Mouse (Mus musculus): ENCODE measurements around the gene Icam4.

Icam4 gene

DNA sequence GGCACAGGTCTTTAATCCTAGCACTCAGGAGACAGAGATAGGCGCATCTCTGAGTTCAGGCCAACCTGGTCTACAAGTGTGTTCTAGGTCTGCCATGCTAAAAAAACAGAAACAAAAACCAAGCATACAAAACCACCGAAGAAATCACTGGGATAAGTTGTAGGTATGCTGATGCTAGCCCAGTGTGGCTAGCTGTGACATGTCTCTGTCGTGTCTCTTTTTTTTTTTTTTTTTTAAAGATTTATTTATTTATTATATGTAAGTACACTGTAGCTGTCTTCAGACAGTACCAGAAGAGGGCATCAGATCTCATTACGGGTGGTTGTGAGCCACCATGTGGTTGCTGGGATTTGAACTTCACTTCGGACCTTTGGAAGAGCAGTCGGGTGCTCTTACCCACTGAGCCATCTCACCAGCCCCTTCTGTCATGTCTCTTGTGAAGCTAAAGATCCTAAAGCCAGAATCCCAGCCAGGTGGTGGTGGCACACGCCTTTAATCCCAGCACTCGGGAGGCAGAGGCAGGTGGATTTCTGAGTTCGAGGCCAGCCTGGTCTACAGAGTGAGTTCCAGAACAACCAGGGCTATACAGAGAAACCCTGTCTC, 18.1 kb upstream of the Icam4 start:
- in situ Hi-C loops (cut with MboI) = loop anchor here (25.0 kb wide), 1 partner anchor 126 kb away; the partner anchor contains the start of genes Cdc37 and Tyk2

DNA sequence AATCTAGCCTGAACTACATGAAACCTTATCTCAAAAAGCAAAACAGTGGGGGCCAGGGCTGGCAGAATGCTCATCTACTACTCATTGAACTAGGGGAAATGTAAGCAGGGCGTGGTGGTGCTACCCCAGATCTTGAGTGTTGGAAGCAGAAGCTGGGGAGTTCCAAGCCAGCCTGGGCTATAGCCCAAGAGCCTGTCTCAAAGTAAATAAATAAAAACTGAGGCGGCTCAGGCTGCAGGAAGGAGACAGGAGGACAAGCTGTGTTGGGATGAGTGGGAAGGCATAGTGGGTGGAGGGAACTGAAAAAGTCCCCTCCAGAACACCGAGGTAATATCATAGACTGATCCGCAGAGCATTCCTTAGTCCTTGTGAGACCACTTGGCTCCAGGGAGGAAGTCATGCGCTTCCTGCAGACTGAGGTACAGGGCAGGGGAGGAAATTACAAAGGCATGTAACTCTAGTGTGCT, 17.3 kb upstream of the Icam4 start:
- in situ Hi-C loops (cut with MboI) = loop anchor here (25.0 kb wide), 1 partner anchor 125 kb away; the partner anchor contains the start of genes Cdc37 and Tyk2

DNA sequence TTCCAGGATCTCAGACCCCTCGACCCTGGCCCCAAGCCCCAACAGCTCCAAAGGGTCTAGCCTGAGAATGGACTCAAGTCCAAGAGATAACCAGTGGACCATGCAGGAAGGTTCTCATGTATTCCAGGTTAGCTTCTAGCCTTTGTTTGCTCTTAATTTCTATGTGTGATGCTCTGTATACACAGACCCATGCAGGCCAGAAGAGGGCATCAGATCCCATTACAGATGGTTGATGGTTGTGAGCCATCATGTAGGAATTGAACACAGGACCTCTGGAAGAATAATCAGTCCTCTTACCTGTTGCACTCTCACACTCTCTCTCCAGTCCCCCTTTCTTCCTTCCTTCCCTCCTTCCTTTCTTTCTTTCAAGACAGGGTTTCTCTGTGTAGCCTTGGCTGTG, 16.8 kb upstream of the Icam4 start:
- in situ Hi-C loops (cut with MboI) = loop anchor here (25.0 kb wide), 1 partner anchor 125 kb away; the partner anchor contains the start of genes Cdc37 and Tyk2

DNA sequence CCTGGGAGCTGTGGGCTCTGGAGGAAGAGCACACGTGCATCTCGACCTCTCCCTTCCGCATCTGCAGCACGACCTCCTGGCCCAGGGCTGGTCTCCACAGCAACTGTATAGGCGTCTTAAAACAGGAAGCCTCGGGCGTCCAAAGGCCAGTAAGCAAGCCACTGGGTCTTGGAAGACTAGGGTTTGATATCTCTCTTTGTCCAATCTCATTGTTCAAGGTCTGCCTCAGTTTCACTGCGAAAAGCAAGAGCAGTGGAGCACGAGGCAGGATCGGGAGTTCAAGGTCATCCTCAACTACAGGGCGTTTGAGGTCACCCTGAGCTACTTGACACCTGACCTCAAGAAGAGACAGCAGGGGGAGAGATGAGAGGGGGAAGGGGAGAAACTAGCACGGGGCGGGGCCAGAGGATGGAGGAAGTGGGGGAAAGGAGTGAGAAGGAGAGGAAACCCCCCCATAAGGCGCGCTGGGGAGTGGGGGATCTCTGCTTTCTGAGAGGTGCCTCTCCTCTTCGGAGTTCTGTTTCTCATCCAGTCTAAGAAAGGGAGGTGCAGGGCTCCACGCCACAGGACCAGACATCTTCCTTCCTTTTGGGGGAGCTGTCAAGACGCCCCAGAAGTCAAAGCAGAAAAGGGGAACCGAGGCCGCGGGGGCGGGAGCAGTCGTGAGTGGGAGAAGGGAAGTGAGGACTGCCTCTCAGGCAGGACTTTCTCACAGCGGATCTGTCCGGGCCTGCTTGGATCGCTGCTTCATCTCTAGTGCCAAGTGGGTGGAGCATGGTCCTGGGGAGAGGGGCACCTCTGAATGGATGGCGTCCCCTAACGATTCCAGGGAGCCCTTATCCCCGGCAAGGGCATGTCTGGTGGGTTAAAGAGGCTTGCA, 14.2 kb upstream of the Icam4 start:
- in situ Hi-C loops (cut with MboI) = loop anchor here (25.0 kb wide), 1 partner anchor 122 kb away; the partner anchor contains the start of genes Cdc37 and Tyk2

DNA sequence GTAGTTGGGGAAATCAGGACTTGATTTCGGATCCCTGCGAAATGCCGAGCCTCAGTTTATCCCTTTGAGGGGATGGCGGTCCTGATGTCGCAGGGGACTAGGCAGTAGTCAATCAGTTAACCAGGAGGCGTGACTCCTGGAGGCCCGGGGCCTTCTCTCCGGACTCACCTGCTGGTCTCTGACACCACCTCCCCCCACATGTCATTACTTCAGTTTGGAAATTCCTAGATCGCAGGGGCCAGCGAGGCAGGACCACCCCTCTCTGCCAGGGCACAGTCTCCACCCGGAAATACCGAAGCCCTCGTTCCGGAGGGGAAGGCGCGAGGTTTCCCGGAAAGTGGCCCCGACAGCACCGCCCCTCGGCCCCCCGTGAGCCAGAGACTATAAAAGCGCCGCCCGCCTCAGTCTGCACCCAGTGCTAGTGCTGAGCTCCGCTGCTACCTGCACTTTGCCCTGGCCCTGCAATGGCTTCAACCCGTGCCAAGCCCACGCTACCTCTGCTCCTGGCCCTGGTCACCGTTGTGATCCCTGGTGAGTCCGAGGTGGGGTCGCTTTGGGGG, 13.5 kb upstream of the Icam4 start, which contains the start of gene Icam1:
Icam1 (plus strand) TSS at position 415 of the 560 bp plus-strand sequence.
- in situ Hi-C loops (cut with MboI) = loop anchor here (25.0 kb wide), 1 partner anchor 122 kb away; the partner anchor contains the start of genes Cdc37 and Tyk2

DNA sequence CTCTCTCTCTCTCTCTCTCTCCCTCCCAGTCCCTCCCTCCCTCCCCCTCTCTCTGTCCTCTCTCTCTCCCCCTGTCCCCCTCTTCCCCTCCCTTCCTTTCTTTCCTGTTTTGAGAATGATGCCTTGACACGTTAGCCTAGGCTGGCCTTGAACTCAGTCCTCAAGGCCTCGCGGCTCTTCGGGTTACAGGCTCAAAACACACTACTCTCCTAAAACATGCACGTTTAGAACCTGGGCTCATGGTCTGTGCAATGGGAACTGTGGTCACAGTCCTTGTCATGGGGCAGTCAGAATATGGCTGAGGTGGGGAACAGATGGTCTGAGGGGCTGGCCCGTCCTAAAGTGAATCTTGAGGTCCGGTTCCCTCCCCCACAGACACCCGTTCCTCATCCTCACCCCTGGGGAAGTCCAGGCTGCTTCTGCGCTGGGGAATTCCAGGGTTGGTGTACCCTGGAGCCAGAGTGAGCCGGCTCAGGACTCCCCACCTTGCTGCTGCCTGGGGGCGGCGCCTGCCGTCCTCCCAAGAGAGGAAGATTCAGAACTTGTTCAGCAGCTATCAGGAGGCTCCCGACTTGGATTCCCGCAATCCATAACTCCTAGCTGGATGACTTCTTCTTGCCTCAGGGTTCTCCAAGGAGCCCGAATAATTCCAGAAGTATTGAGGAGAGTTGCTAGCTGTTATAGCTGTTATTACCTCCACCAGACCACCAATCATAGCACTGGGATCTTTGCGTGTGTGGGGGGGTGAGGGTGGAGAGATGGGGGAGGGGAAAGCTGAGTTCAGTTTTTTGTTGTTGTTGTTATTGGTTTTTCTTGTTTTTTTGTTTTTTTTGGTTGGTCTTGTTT, 12.6 kb upstream of the Icam4 start:
- in situ Hi-C loops (cut with MboI) = loop anchor here (25.0 kb wide), 1 partner anchor 121 kb away; the partner anchor contains the start of genes Cdc37 and Tyk2

DNA sequence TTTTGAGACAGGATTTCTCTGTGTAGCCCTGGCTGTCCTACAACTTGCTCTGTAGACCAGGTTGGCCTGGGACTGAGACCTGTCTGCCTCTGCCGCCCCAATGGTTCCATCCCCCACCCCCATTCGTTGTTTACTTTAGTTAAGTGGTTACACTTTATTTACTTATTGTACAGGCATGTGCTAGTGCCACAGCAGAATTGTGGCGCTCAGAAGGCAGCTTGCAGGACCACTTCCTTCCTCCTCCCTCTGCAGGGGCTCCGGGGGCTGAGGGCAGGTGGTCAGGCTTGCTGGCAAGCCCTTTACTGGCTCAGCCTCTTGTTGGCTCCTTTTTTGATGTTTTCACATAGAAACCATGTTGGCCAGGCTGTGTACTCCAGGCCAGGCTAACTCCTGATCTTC, 12.0 kb upstream of the Icam4 start:
- in situ Hi-C loops (cut with MboI) = loop anchor here (25.0 kb wide), 1 partner anchor 120 kb away; the partner anchor contains the start of genes Cdc37 and Tyk2

DNA sequence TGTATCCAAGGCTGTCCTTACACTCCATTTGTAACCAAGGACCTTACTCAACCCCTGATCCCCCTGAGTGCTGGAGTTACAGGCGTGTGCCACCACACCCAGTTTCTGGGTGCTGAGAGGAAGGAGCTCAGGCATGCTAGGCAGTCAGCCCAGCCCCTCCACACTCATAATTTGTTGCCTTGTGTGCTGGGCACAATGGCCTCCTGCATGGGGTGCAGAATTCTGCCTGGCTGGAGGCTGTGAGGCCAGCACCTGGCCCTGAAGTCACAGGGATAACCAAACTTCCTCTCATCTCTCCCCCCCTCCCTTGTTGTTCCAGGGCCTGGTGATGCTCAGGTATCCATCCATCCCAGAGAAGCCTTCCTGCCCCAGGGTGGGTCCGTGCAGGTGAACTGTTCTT, 10.6 kb upstream of the Icam4 start:
- in situ Hi-C loops (cut with MboI) = loop anchor here (25.0 kb wide), 1 partner anchor 119 kb away; the partner anchor contains the start of genes Cdc37 and Tyk2

DNA sequence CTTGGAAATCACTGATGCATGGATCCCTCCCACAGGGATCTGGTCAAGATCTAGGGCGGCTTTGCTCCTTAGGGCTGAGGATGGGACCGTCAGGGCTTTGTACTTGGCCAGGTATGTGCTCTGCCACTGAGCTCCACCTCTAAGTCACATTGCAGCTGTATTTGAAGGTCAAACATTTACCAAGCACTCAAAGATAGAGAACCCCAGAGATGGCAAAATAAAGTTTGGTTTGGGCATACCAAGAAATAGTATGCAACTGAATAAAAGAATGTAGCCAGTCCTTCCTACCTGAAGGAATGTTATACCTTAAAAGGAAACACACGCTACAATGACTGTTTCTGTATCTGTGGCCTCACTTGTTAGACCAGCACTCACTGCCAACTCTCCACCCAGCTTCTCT, 7.8 kb upstream of the Icam4 start:
- in situ Hi-C loops (cut with MboI) = loop anchor here (25.0 kb wide), 1 partner anchor 116 kb away; the partner anchor contains the start of genes Cdc37 and Tyk2

DNA sequence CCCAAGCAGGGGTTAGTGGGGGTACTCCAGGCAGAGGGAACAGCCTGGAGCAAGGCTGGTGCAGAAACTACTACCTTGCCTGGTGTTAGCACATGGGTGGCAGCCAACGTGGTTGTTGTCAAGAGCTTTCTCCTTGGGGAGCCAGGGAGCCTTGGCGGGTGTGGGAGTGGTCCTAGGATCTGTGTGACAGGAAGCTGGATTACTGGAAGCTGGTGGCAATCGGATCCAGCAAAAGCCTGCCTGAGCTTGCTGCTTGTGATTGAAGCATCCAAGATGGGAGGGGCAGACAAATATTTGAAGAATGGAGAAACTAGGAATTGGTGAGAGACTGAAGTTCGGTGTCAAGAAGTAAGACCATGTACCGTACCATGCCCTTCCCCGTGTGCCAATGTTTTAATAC, 6.9 kb upstream of the Icam4 start:
- in situ Hi-C loops (cut with MboI) = loop anchor here (25.0 kb wide), 1 partner anchor 115 kb away; the partner anchor contains the start of genes Cdc37 and Tyk2

DNA sequence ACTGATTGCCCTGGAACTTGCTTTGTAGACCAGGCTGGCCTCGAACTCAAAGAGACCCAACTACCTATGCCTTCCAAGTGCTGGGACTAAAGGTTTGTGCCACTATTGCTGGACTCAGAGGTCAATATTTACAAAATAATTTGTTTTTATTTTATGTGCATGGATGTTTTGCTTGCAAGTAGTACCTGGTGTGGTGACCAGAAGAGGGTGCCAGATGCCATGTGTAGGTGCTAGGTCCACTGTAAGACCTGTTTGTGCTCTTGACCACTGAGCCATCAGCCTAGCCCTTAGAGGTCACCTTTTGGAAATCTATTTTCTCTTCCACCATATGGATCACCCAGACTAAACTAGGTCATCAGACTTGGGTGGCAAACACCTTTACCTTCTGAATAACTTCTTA, 6.4 kb upstream of the Icam4 start:
- in situ Hi-C loops (cut with MboI) = loop anchor here (25.0 kb wide), 1 partner anchor 115 kb away; the partner anchor contains the start of genes Cdc37 and Tyk2

DNA sequence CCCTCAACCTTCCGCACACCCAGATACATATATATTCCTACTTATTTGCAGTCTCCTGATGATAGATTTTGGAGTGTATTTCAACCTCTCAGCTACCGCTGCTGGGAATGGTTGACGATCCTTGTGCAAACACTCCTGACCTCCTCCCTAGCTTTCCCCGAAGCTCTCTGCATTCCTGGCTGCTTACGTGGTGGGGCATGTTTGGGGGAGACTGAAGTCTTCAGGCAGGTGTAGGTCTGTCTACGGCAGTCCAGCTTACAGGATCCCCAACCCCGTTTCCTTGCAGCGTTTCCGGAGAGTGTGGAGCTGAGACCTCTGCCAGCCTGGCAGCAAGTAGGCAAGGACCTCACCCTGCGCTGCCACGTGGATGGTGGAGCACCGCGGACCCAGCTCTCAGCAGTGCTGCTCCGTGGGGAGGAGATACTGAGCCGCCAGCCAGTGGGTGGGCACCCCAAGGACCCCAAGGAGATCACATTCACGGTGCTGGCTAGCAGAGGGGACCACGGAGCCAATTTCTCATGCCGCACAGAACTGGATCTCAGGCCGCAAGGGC, 3.8 kb upstream of the Icam4 start:
- in situ Hi-C loops (cut with MboI) = no loop called here

DNA sequence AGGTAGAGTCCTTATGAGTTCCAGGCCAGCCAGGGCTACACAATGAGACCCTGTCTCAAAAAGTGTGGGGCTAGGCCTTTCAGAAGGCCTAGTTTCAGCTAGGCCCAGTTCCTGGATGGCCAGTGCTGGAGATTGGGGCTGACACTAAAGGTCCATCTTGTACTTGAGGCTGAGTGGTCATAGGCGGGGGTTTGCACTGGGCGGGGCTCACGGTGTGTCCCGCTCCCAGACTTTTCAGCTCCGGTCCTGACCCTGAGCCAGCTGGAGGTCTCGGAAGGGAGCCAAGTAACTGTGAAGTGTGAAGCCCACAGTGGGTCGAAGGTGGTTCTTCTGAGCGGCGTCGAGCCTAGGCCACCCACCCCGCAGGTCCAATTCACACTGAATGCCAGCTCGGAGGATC, 2.3 kb upstream of the Icam4 start:
- in situ Hi-C loops (cut with MboI) = no loop called here

DNA sequence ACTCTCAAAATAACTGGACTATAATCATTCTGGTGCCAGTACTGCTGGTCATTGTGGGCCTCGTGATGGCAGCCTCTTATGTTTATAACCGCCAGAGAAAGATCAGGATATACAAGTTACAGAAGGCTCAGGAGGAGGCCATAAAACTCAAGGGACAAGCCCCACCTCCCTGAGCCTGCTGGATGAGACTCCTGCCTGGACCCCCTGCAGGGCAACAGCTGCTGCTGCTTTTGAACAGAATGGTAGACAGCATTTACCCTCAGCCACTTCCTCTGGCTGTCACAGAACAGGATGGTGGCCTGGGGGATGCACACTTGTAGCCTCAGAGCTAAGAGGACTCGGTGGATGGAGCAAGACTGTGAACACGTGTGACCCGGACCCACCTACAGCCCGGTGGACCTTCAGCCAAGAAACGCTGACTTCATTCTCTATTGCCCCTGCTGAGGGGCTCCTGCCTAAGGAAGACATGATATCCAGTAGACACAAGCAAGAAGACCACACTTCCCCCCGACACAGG, 1.3 kb upstream of the Icam4 start:
- in situ Hi-C loops (cut with MboI) = no loop called here

DNA sequence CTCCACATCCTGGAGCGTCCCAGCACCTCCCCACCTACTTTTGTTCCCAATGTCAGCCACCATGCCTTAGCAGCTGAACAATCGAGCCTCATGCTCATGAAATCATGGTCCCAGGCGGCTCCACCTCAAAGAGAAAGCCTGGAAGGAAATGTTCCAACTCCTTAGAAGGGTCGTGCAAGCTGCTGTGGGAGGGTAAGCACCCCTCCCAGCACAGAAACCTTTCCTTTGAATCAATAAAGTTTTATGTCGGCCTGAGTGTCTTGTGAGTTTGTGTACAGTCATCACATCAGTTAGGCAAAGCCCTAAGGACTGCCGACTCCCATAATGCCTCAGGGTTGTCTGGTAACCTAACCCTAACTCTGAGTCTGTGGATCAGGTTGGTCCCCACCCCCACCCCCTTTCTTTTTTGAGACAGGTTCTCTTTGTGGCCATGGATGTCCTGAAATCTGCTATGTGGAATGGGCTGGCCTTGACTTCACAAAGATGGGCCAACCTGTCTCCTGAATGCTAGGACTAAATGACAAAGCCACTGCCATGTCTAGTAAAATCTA, 538 bp upstream of the Icam4 start:
- in situ Hi-C loops (cut with MboI) = no loop called here

DNA sequence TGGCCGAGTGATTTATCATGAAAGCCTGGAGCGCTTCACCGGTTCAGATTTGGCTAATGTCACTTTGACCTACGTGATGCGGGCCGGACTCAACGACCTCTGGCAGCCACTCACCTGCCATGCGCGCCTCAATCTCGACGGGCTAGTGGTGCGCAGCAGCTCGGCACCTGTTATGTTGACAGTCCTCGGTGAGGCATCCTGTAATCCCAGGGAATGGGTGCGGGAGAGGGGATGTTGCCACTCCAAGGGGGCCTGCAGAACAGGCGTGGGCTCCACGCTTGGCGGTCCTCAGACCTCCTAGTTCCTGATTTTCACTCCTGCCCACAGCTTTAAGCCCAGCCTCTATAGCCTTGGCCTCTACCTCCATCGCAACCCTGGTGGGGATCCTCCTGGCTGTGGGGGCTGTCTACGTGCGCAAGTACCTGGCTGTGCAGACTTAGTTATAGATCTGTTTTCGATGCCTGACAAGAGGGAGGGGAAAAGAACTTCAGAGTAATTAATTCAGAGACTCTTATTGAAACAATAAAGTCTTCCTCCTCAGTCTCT, 955 bp downstream of the Icam4 start:
- in situ Hi-C loops (cut with MboI) = loop anchor here (5.0 kb wide), 1 partner anchor 42 kb away; the partner anchor contains the start of genes Fdx1l and Gm49373

DNA sequence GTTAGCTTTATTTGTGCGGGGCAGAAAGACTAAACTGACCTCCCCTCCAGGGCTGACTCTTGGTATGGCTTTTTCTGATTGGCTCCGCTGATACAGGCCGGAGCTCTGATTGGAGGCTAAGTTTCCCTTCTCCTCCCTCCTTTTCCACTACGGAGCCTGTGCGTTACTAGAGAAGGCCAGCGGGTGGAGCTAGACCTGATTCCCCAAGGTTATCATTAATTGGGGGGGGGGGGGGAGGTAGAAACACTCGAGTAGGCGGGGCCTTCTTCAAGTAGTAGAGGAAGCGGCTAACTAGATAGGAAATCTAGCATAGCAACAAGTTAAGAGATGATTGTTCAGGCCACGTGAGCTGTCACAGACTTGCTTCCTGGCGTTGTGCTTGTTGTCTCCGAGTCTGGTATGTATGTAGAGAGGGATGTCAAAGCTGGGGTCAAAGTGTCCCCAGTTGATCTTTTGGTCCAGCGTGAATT, 1.6 kb downstream of the Icam4 start:
- in situ Hi-C loops (cut with MboI) = loop anchor here (5.0 kb wide), 1 partner anchor 41 kb away; the partner anchor contains the start of genes Fdx1l and Gm49373

DNA sequence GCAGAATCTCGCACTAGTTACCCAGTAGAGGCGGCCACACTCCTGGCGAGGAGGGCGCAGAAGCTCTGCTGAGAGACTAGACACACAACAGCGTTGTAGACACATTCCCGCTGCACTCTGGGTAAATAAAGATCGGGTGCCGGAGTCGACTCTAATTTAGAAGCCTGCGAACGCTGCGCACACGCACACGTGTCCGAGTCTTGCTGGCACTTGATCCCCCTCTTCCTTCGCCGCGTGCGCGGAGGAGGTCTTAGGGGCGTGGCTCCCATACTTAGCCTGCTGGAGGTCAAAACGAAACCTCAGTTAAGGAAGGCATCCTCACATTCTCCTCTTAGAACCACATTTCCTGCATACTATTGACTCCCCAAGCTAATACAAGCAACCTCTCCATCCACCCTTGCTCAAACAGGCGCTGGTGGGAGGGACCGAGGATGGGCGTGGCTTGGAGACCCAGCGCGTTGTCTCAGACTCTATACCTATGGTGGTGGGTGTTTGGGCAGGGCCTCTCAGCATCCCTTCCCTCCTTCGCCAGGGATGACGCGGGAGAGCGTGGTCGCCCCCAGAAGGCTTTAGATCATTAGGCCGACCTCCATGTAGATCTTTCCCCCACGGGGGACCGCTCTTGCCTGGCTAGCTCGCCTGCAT, 2.2 kb downstream of the Icam4 start:
- in situ Hi-C loops (cut with MboI) = loop anchor here (5.0 kb wide), 1 partner anchor 41 kb away; the partner anchor contains the start of genes Fdx1l and Gm49373

DNA sequence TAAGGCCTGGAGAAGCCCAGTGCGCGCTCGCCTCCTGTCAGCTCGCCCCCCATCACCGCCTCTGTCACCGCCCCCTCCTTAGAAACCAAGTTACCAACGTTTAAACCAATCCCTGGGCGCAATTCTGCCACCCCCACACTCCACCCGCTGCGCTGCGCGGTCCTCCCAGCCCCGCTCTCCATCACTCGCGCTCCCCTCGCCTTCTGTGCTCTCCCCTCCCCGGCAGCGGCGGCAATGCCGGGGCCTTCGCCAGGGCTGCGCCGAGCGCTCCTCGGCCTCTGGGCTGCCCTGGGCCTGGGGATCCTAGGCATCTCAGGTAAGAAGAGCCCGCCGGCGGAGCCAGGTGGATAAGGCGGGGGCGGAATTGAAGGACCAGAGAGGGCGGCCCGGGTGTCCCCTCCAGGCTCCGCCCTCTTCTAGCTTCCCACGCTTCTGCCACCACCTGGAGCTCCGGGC, 2.8 kb downstream of the Icam4 start, which contains the start of gene Icam5:
Icam5 (plus strand) TSS at position 178 of the 456 bp plus-strand sequence.
- in situ Hi-C loops (cut with MboI) = loop anchor here (5.0 kb wide), 1 partner anchor 40 kb away; the partner anchor contains the start of genes Fdx1l and Gm49373
